Mouse (Mus musculus): ENCODE results near the gene Isg20l2.

- no peak for TF ChIP-seq POLR2A (IDR thresholded peaks at IDR 0.05; ENCODE audit: borderline replicate concordance, low read depth, low read length)
- no peak for TF ChIP-seq CTCF (IDR thresholded peaks at IDR 0.05; ENCODE audit: low read depth, low read length)
Observed at GRCm38 (mm10) chr3:87949266-87949954, 19.3 kb downstream of the Isg20l2 start.

Measured in bone marrow macrophage, adult 2 months (primary cell).